Mouse (Mus musculus) CH12.LX (cell line): Measurements from ENCODE around the gene Fam19a2. TPM values are rescaled to one million over a fixed set of nuclear protein-coding genes. Genes with fewer than 3 reads are reported as not detected.

Source experiments
- DNase-seq: peaks from one replicate; pipeline ENCODE4 v3.0.0-alpha.2; 2013; ENCODE audit errors: extremely low read depth
- H3K27ac ChIP-seq: 2 replicates; pipeline ENCODE4 v1.5.1; 2012; ENCODE audit warnings: low read depth, mild to moderate bottlenecking, control low read depth, moderate library complexity; ENCODE audit not compliant: insufficient read depth
- H3K27me3 ChIP-seq: replicated peaks from 2 replicates; pipeline ENCODE3; 2012; ENCODE audit warnings: inconsistent platforms
- H3K36me3 ChIP-seq, 2 experiments: replicated peaks in 1 of 2; 2 replicates each; pipeline versions ENCODE3 to v1.6.1; 2012; ENCODE audit warnings: inconsistent platforms in 1 of 2, low read length in 1 of 2, mild to moderate bottlenecking in 1 of 2, mixed read lengths in 1 of 2, moderate library complexity in 1 of 2; ENCODE audit not compliant: control insufficient read depth in 1 of 2, insufficient read depth in 1 of 2
- H3K4me1 ChIP-seq, 2 experiments: 2 replicates each; pipeline ENCODE4 v1.6.1; 2012; ENCODE audit warnings: inconsistent platforms in 1 of 2, moderate library complexity in 1 of 2; ENCODE audit not compliant: insufficient read depth in 2 of 2, control insufficient read depth in 1 of 2
- H3K4me2 ChIP-seq: 2 replicates; pipeline ENCODE4 v1.6.1; 2012; ENCODE audit warnings: low read depth, mild to moderate bottlenecking, control low read depth; ENCODE audit not compliant: poor library complexity, insufficient read depth, severe bottlenecking
- H3K4me3 ChIP-seq, 3 experiments: fragments of 150-350 bp in 1 of 3; sonication (generic) in 1 of 3; replicated peaks in 1 of 3; 2 replicates each; pipeline versions ENCODE3 to v1.5.1; 2011 to 2012; ENCODE audit warnings: low read depth in 2 of 3, low read length in 2 of 3, mild to moderate bottlenecking in 2 of 3, moderate library complexity in 2 of 3, control low read depth in 1 of 3, improper control_type of control experiment in 1 of 3, inconsistent platforms in 1 of 3, mixed read lengths in 1 of 3; ENCODE audit not compliant: poor library complexity in 1 of 3
- H3K79me2 ChIP-seq: replicated peaks from 2 replicates; pipeline ENCODE4 v1.6.1; 2012; ENCODE audit warnings: mild to moderate bottlenecking, moderate library complexity; ENCODE audit not compliant: control insufficient read depth, poor library complexity, insufficient read depth, severe bottlenecking; ENCODE audit errors: extremely low read depth
- H3K9ac ChIP-seq: 2 replicates; pipeline ENCODE4 v1.6.1; 2012; ENCODE audit warnings: low read depth, mild to moderate bottlenecking, control low read depth, moderate library complexity; ENCODE audit not compliant: insufficient read depth
- H3K9me3 ChIP-seq: replicated peaks from 2 replicates; pipeline ENCODE3; 2012; ENCODE audit warnings: low read length, inconsistent platforms, mixed read lengths
- CHD1 ChIP-seq: IDR thresholded peaks from 2 replicates; pipeline ENCODE4 v1.6.1; 2012; ENCODE audit warnings: low read depth, low read length, improper control_type of control experiment, inconsistent platforms
- CHD2 ChIP-seq: IDR thresholded peaks from 2 replicates; pipeline ENCODE4 v1.6.1; 2011; ENCODE audit warnings: low read length, improper control_type of control experiment
- CTCF ChIP-seq, 2 experiments: IDR thresholded peaks in 1 of 2; conservative IDR thresholded peaks in 1 of 2; 2 replicates each; pipeline ENCODE4 v1.5.1; 2011 to 2012; ENCODE audit warnings: low read depth in 2 of 2, low read length in 2 of 2, improper control_type of control experiment in 1 of 2, inconsistent platforms in 1 of 2, mild to moderate bottlenecking in 1 of 2, moderate library complexity in 1 of 2
- IRF4 ChIP-seq: IDR thresholded peaks from 2 replicates; pipeline ENCODE4 v1.6.1; 2014; ENCODE audit warnings: low read depth, mild to moderate bottlenecking, inconsistent platforms, low read length, improper control_type of control experiment
- JUN ChIP-seq: IDR thresholded peaks from 2 replicates; pipeline ENCODE4 v1.6.1; 2011; ENCODE audit warnings: low read depth, mild to moderate bottlenecking, low read length, improper control_type of control experiment, moderate library complexity; ENCODE audit not compliant: insufficient read depth
- JUND ChIP-seq: conservative IDR thresholded peaks from 2 replicates; pipeline ENCODE4 v1.6.1; 2011; ENCODE audit warnings: low read depth, low read length, improper control_type of control experiment
- MAZ ChIP-seq: IDR thresholded peaks from 2 replicates; pipeline ENCODE4 v1.6.1; 2012; ENCODE audit warnings: low read depth, mild to moderate bottlenecking, inconsistent platforms, low read length, improper control_type of control experiment, moderate library complexity
- POLR2A ChIP-seq: IDR thresholded peaks from 2 replicates; pipeline ENCODE4 v1.6.1; 2011; ENCODE audit warnings: low read depth, mild to moderate bottlenecking, improper control_type of control experiment, low read length
- RAD21 ChIP-seq: IDR thresholded peaks from 2 replicates; pipeline ENCODE4 v1.6.1; 2011; ENCODE audit warnings: low read depth, mild to moderate bottlenecking, low read length, improper control_type of control experiment, moderate library complexity
- RCOR1 ChIP-seq: conservative IDR thresholded peaks from 2 replicates; pipeline ENCODE4 v1.6.1; 2012; ENCODE audit warnings: low read depth, mild to moderate bottlenecking, inconsistent platforms, low read length, improper control_type of control experiment
- SMC3 ChIP-seq: IDR thresholded peaks from 2 replicates; pipeline ENCODE4 v1.6.1; 2011; ENCODE audit warnings: low read depth, low read length, improper control_type of control experiment
- USF2 ChIP-seq: conservative IDR thresholded peaks from 2 replicates; pipeline ENCODE4 v1.6.1; 2011; ENCODE audit warnings: low read depth, low read length, improper control_type of control experiment
- ZMIZ1 ChIP-seq: IDR thresholded peaks from 2 replicates; pipeline ENCODE4 v1.6.1; 2012; ENCODE audit warnings: low read depth, mild to moderate bottlenecking, inconsistent platforms, low read length, improper control_type of control experiment
- ZNF384 ChIP-seq: IDR thresholded peaks from 2 replicates; pipeline ENCODE4 v1.6.1; 2012; ENCODE audit warnings: low read depth, low read length, improper control_type of control experiment, inconsistent platforms
- dilution Hi-C: fragments of 300-500 bp; cut with MboI; formaldehyde crosslinking; loops from 2 replicates; pipeline ENCODE4 v1.14.3; 2020; ENCODE audit warnings: low sequenced_read_pairs; ENCODE audit not compliant: extremely low pct_unique_long_range_greater_than_20kb, extremely low pct_ligation_motif_present
- in situ Hi-C: fragments of 300-500 bp; cut with MboI; formaldehyde crosslinking; loops from 3 replicates; pipeline ENCODE4 v1.14.3; 2019; ENCODE audit warnings: low sequenced_read_pairs, low pct_ligation_motif_present, low pct_unique_long_range_greater_than_20kb, mixed read lengths
- polyA plus RNA-seq: library from polyadenylated mRNA; unstranded; fragments of >175 nt; gene quantifications from 2 replicates; pipeline ENCODE4 v1.2.1, GENCODE M21; 2012; ENCODE audit warnings: low read depth; ENCODE audit not compliant: insufficient read length
- total RNA-seq, 2 experiments: library from RNA; depleted of rRNA; stranded (reverse); fragments of 300-350 nt in 1 of 2; fragments of >200 nt in 1 of 2; gene quantifications; 2 replicates each; pipeline ENCODE4 v1.2.3; 2012 to 2014

Fam19a2 gene
- total and polyA plus RNA-seq, 3 experiments: not detected

- H3K79me2 ChIP-seq: no peaks in the 10 kb centered on the region
- dilution Hi-C loops: no loop called here
- no peaks in the 10 kb centered on the region for H3K4me1 ChIP-seq
- H3K27me3 ChIP-seq: no peaks in the 10 kb centered on the region
- H3K4me2 ChIP-seq: no peak overlapping the region
- DNase-seq: peak; percentile 31
- TF ChIP-seq IRF4: no peak
- no peak for TF ChIP-seq POLR2A
- TF ChIP-seq CTCF (conservative IDR thresholded peaks at IDR 0.05 in 1 of 2, IDR thresholded peaks at IDR 0.05 in 1 of 2; ENCODE audit: low read depth in 2 of 2, low read length in 2 of 2): peak; percentile 33 to 68; a peak in 3 of 4 replicates
- no peak for TF ChIP-seq ZNF384
- TF ChIP-seq SMC3: peak; percentile 18; the same call in 1 of the 2 replicates
- no peak for TF ChIP-seq RCOR1
- TF ChIP-seq ZMIZ1: no peak
- no peak for TF ChIP-seq JUN
- no peak for TF ChIP-seq USF2
- TF ChIP-seq RAD21: peak; percentile 30
- no peaks in the 10 kb centered on the region for H3K9me3 ChIP-seq
- no peaks in the 10 kb centered on the region for H3K36me3 ChIP-seq
- H3K27ac ChIP-seq: no peak overlapping the region
- in situ Hi-C loops: no loop called here
- H3K9ac ChIP-seq: no peak overlapping the region
- no peak overlapping the region for H3K4me3 ChIP-seq
These were observed 9.5 kb upstream of the Fam19a2 start for GRCm38 (mm10) chr10:123254299-123254698.

GRCm38 (mm10) chr10:123255674-123256348 is 8.0 kb upstream of the Fam19a2 start:
- no peak overlapping the region for H3K4me2 ChIP-seq
- peak; percentile 49 for DNase-seq

More at GRCm38 (mm10) chr10:123255674-123256348, 8.0 kb upstream of the Fam19a2 start:
- no peaks in the 10 kb centered on the region for H3K36me3 ChIP-seq
- H3K9ac ChIP-seq: no peak overlapping the region
- no peak overlapping the region for H3K4me3 ChIP-seq
- dilution Hi-C loops (no loop called here), in situ Hi-C loops (no loop called here)
- no peaks in the 10 kb centered on the region for H3K9me3 ChIP-seq
- H3K27ac ChIP-seq: no peak overlapping the region
- H3K79me2 ChIP-seq: no peaks in the 10 kb centered on the region
- peaks cover 3% of the 10 kb centered on the region for H3K27me3 ChIP-seq
- peak in 1 of 2 experiments; percentile 47; a peak in 3 of 4 replicates for TF ChIP-seq CTCF (conservative IDR thresholded peaks at IDR 0.05 in 1 of 2, IDR thresholded peaks at IDR 0.05 in 1 of 2; ENCODE audit: low read depth in 2 of 2, low read length in 2 of 2)
- no peak for TF ChIP-seq MAZ
- 0 out of 2 replicates have a peak, but pooled peaks have one; percentile 12 for TF ChIP-seq SMC3
- no peak for TF ChIP-seq CHD2
- TF ChIP-seq IRF4: no peak
- TF ChIP-seq RAD21: peak; percentile 43
- TF ChIP-seq JUND: no peak
- TF ChIP-seq CHD1: no peak
- TF ChIP-seq, all 38 proteins: peak for 3
- H3K4me1 ChIP-seq: no peaks in the 10 kb centered on the region
